Mouse (Mus musculus) lung, embryonic 14.5 days (tissue): ENCODE measurements around the gene P2ry2. TPM values are rescaled to one million over a fixed set of nuclear protein-coding genes. Genes with fewer than 3 reads are reported as not detected.

Source experiments
- ATAC-seq: fragments of 200-750 bp; cut with Nextera tagmentation; 2 replicates; pipeline ENCODE4 v1.8.0; 2017; ENCODE audit warnings: mild to moderate bottlenecking, moderate TSS enrichment, moderate library complexity; ENCODE audit not compliant: insufficient read depth
- DNase-seq: peaks from one replicate; pipeline ENCODE4 v3.0.0-alpha.2; 2015
- H3K27ac ChIP-seq: fragments of 300-500 bp; sonication (generic); 2 replicates; pipeline ENCODE4 v1.5.1; 2014; ENCODE audit warnings: low read depth, mild to moderate bottlenecking, moderate library complexity
- H3K27me3 ChIP-seq: fragments of 300-500 bp; sonication (generic); 2 replicates; pipeline ENCODE4 v1.6.1; 2014; ENCODE audit warnings: low read length, control low read depth; ENCODE audit not compliant: insufficient read depth
- H3K36me3 ChIP-seq: fragments of 300-500 bp; sonication (generic); 2 replicates; pipeline ENCODE4 v1.6.1; 2014; ENCODE audit warnings: control low read depth; ENCODE audit not compliant: insufficient read depth
- H3K4me1 ChIP-seq: fragments of 300-500 bp; sonication (generic); 2 replicates; pipeline ENCODE4 v1.6.1; 2014; ENCODE audit warnings: antibody characterized with exemption, control low read depth; ENCODE audit not compliant: insufficient read depth
- H3K4me2 ChIP-seq: fragments of 300-500 bp; sonication (generic); 2 replicates; pipeline ENCODE4 v1.6.1; 2014; ENCODE audit warnings: mild to moderate bottlenecking
- H3K4me3 ChIP-seq: fragments of 300-500 bp; sonication (generic); 2 replicates; pipeline ENCODE4 v1.5.1; 2014; ENCODE audit warnings: low read depth, low read length
- H3K9ac ChIP-seq: fragments of 300-500 bp; sonication (generic); 2 replicates; pipeline ENCODE4 v1.6.1; 2014
- H3K9me3 ChIP-seq: fragments of 300-500 bp; sonication (generic); 2 replicates; pipeline ENCODE4 v1.6.1; 2016; ENCODE audit warnings: low read depth, low read length, control low read depth
- CTCF ChIP-seq: IDR thresholded peaks from 2 replicates; pipeline ENCODE4 v1.5.1; 2016; ENCODE audit warnings: antibody characterized with exemption, low read depth
- WGBS: fragments of 180-500 bp; shearing (Covaris S2); extraction: QIAGEN DNeasy Blood & Tissue Kit; methylation state at CpG from one replicate; pipeline ENCODE4 v1.1.7; 2014; 5-methylcytosine and 5-hydroxymethylcytosine counted together
- polyA plus RNA-seq: library from polyadenylated mRNA; unstranded; fragments of >200 nt; fragmentation: Nextera tagmentation; extraction: Ambion mirVana; gene quantifications from 2 replicates; pipeline ENCODE4 v1.2.1, GENCODE M21; 2014

P2ry2 gene
- polyA plus RNA-seq, 1 experiment from 2014 or later: 3.5 TPM

GRCm38 (mm10) chr7:101027623-101028443 is 15.2 kb upstream of the P2ry2 start:
- Histone ChIP-seq H3K36me3 (no peaks in the 10 kb centered on the region), H3K9me3 (no peaks in the 10 kb centered on the region), H3K4me3 (no peak overlapping the region), H3K27ac (no peak overlapping the region), H3K27me3 (no peaks in the 10 kb centered on the region), H3K9ac (no peak overlapping the region), H3K4me1 (peaks cover 9% of the 10 kb centered on the region), H3K4me2 (no peak overlapping the region)
- WGBS: 78% methylated on average over 10 of the region's 10 CpGs
- ATAC-seq (no peak), DNase-seq (no peak)
- no peak for TF ChIP-seq CTCF

GRCm38 (mm10) chr7:101026836-101027235 is 14.2 kb upstream of the P2ry2 start:
- Histone ChIP-seq H3K27ac (no peak overlapping the region), H3K9ac (no peak overlapping the region), H3K4me1 (peaks cover 9% of the 10 kb centered on the region), H3K4me3 (no peak overlapping the region), H3K9me3 (no peaks in the 10 kb centered on the region), H3K27me3 (no peaks in the 10 kb centered on the region), H3K4me2 (no peak overlapping the region), H3K36me3 (no peaks in the 10 kb centered on the region)
- TF ChIP-seq CTCF: no peak
- WGBS: 42% methylated on average over 5 of the region's 5 CpGs
- DNase-seq (no peak), ATAC-seq (no peak)

- Histone ChIP-seq H3K9ac (no peak overlapping the region), H3K4me2 (no peak overlapping the region), H3K4me3 (no peak overlapping the region), H3K27me3 (0 out of 2 replicates have a peak, but pooled peaks cover 5% of the 10 kb centered on the region), H3K9me3 (no peaks in the 10 kb centered on the region), H3K4me1 (peaks cover 5% of the 10 kb centered on the region; the same call in 1 of the 2 replicates), H3K27ac (no peak overlapping the region), H3K36me3 (no peaks in the 10 kb centered on the region)
- DNase-seq (no peak), ATAC-seq (no peak)
- 64% methylated on average over 6 of the region's 6 CpGs for WGBS
- TF ChIP-seq CTCF: no peak
Measured at GRCm38 (mm10) chr7:101017492-101017891, 4.8 kb upstream of the P2ry2 start.

GRCm38 (mm10) chr7:101017021-101017461 is 4.4 kb upstream of the P2ry2 start:
- peaks cover 9% of the 10 kb centered on the region; the same call in 1 of the 2 replicates for H3K4me1 ChIP-seq
- H3K27me3 ChIP-seq: 0 out of 2 replicates have a peak, but pooled peaks cover 8% of the 10 kb centered on the region
- ATAC-seq (no peak), DNase-seq (peak; percentile 36)
- H3K9me3 ChIP-seq: no peaks in the 10 kb centered on the region
- no peak overlapping the region for H3K4me2 ChIP-seq
- TF ChIP-seq CTCF: no peak
- WGBS: 79% methylated on average over 7 of the region's 7 CpGs
- no peak overlapping the region for H3K9ac ChIP-seq
- no peaks in the 10 kb centered on the region for H3K36me3 ChIP-seq
- H3K4me3 ChIP-seq: no peak overlapping the region
- no peak overlapping the region for H3K27ac ChIP-seq

- H3K36me3 ChIP-seq: no peaks in the 10 kb centered on the region
- WGBS: 65% methylated on average over 1 of the region's 1 CpGs
- no peak for ATAC-seq
Measured at GRCm38 (mm10) chr7:101014985-101015384, 2.3 kb upstream of the P2ry2 start.

GRCm38 (mm10) chr7:101014041-101014440 is 1.4 kb upstream of the P2ry2 start:
- Histone ChIP-seq H3K27me3 (peaks cover 12% of the 10 kb centered on the region; the same call in 1 of the 2 replicates), H3K4me1 (peaks cover 10% of the 10 kb centered on the region; the same call in 1 of the 2 replicates), H3K27ac (no peak overlapping the region), H3K36me3 (no peaks in the 10 kb centered on the region), H3K4me2 (no peak overlapping the region), H3K4me3 (no peak overlapping the region), H3K9ac (no peak overlapping the region), H3K9me3 (no peaks in the 10 kb centered on the region)
- DNase-seq (no peak), ATAC-seq (no peak)
- TF ChIP-seq CTCF: no peak
- WGBS: 32% methylated on average over 9 of the region's 9 CpGs

More at GRCm38 (mm10) chr7:101014985-101015384, 2.3 kb upstream of the P2ry2 start:
- no peak overlapping the region for H3K9ac ChIP-seq
- DNase-seq: no peak
- H3K4me1 ChIP-seq: peaks cover 10% of the 10 kb centered on the region; the same call in 1 of the 2 replicates
- H3K27me3 ChIP-seq: peaks cover 12% of the 10 kb centered on the region; the same call in 1 of the 2 replicates
- H3K9me3 ChIP-seq: no peaks in the 10 kb centered on the region
- H3K4me2 ChIP-seq: no peak overlapping the region
- no peak for TF ChIP-seq CTCF
- H3K4me3 ChIP-seq: no peak overlapping the region
- no peak overlapping the region for H3K27ac ChIP-seq

- DNase-seq: peak; percentile 87
- no peak for TF ChIP-seq CTCF
- Histone ChIP-seq H3K27me3 (peaks cover 12% of the 10 kb centered on the region; the same call in 1 of the 2 replicates), H3K4me2 (peak overlapping the region; percentile 97), H3K9me3 (no peaks in the 10 kb centered on the region), H3K27ac (no peak overlapping the region), H3K4me3 (peak overlapping the region; percentile 52), H3K36me3 (no peaks in the 10 kb centered on the region), H3K9ac (peak overlapping the region; percentile 54), H3K4me1 (peaks cover 10% of the 10 kb centered on the region; the same call in 1 of the 2 replicates)
- peak; percentile 97 for ATAC-seq
- WGBS: under 1% methylated on average over 53 of the region's 53 CpGs
Measured at GRCm38 (mm10) chr7:101011681-101012367, 842 bp downstream of the P2ry2 start.
